Mouse (Mus musculus) C2C12 (cell line): ENCODE data around the gene A930033H14Rik.

Experiments
- CTCF ChIP-seq: IDR thresholded peaks from one replicate; pipeline ENCODE4 v1.5.1; 2011; ENCODE audit not compliant: control insufficient read depth, insufficient read depth, insufficient read length
- MYOD1 ChIP-seq: IDR thresholded peaks from one replicate; pipeline ENCODE4 v1.6.1; 2011; ENCODE audit warnings: low read depth; ENCODE audit not compliant: control insufficient read depth, insufficient read length
- USF1 ChIP-seq: IDR thresholded peaks from one replicate; pipeline ENCODE4 v1.6.1; 2011; ENCODE audit warnings: low read depth, mild to moderate bottlenecking, control low read depth, moderate library complexity

- TF ChIP-seq CTCF (no peak), USF1 (no peak), MYOD1 (no peak)
Measured at GRCm38 (mm10) chr10:69245151-69245550, 32.3 kb upstream of the A930033H14Rik start.
